Mouse (Mus musculus): ENCODE data around the gene Gcg. TPM values are rescaled to one million over a fixed set of nuclear protein-coding genes. Genes with fewer than 3 reads are reported as not detected.

The Gcg gene
- polyA plus RNA-seq (2014; fragmentation: Nextera tagmentation; extraction: Ambion mirVana) = not detected in 2 replicates

DNA sequence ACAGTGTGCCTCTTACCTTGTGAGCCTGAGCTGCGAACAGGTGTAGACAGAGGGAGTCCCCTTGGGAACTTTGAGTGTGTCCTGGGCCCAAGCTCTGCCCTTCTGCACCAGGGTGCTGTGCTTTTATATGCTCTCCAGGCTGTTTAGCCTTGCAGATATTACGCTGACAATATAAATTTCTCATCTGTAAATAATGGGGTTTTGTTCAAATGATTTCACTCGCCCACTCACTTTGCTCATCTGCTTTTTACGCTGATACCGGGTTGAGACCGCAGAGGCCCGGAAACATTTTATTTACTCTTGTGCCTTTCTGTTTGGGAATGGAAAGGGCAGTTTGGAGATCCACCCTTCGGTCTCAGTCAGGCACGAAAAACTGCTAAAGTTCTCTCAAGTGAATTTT lies at the start of gene Gcg:
Gene Gcg, minus strand, starts transcription at position 101 of the 400 bp plus-strand sequence.
- H3K36me3 ChIP-seq (ENCODE audit: control insufficient read depth, insufficient read depth, low read length) = no peaks in the 10 kb centered on the region
- no peaks in the 10 kb centered on the region for H3K4me1 ChIP-seq (ENCODE audit: control insufficient read depth in 2 of 2, insufficient read depth in 2 of 2, low read length in 2 of 2)
- no peak within 1 kb of the TSS for H3K4me2 ChIP-seq (ENCODE audit: low read length)
- H3K27ac ChIP-seq (replicated peaks in 1 of 2; ENCODE audit: control insufficient read depth in 1 of 2, insufficient read depth in 1 of 2, low read depth in 2 of 2, low read length in 2 of 2) = no peak within 1 kb of the TSS
- no peak within 1 kb of the TSS for H3K9ac ChIP-seq (ENCODE audit: low read length)
- no peak for ATAC-seq (ENCODE audit: insufficient number of reproducible peaks, insufficient read depth, low FRiP score, low read depth)
- H3K9me3 ChIP-seq (ENCODE audit: control insufficient read depth, low read length) = no peaks in the 10 kb centered on the region
- H3K4me3 ChIP-seq (ENCODE audit: control insufficient read depth in 1 of 2, insufficient read depth in 1 of 2, low read depth in 1 of 2, low read length in 2 of 2) = no peak within 1 kb of the TSS
- WGBS = 86% methylated on average over 9 of the region's 9 CpGs
- no peaks in the 10 kb centered on the region for H3K27me3 ChIP-seq (ENCODE audit: control insufficient read depth, insufficient read depth, low read length)

DNA sequence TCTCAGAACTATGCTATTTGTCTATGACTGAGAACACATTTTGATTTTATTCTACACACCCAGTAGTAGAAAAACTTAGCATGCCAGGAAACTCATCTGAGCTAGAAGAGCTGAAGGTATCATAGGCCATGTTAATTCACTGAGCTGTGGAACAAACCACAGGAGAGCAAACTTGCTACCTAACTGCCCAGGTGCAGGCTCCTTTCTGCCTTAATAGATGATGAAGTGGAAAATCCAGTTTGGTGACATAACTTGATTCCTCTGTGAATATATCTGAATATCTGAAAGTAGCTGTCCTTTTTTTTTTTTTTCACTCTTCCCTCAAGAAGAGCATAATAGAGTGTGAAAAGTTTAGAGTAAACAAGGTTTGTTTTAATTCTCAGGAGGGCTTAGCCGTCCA lies 47.6 kb upstream of the Gcg start:
- H3K9me3 ChIP-seq (ENCODE audit: control insufficient read depth, low read length) = no peaks in the 10 kb centered on the region
- H3K4me1 ChIP-seq (ENCODE audit: control insufficient read depth in 2 of 2, insufficient read depth in 2 of 2, low read length in 2 of 2) = no peaks in the 10 kb centered on the region
- H3K27ac ChIP-seq (replicated peaks in 1 of 2; ENCODE audit: control insufficient read depth in 1 of 2, insufficient read depth in 1 of 2, low read depth in 2 of 2, low read length in 2 of 2) = no peak overlapping the region
- no peak overlapping the region for H3K4me2 ChIP-seq (ENCODE audit: low read length)
- H3K27me3 ChIP-seq (ENCODE audit: control insufficient read depth, insufficient read depth, low read length) = no peaks in the 10 kb centered on the region
- ATAC-seq (ENCODE audit: insufficient number of reproducible peaks, insufficient read depth, low FRiP score, low read depth) = no peak
- H3K36me3 ChIP-seq (ENCODE audit: control insufficient read depth, insufficient read depth, low read length) = no peaks in the 10 kb centered on the region
- no peak overlapping the region for H3K4me3 ChIP-seq (ENCODE audit: control insufficient read depth in 1 of 2, insufficient read depth in 1 of 2, low read depth in 1 of 2, low read length in 2 of 2)
- no peak overlapping the region for H3K9ac ChIP-seq (ENCODE audit: low read length)
- 50% methylated on average over 1 of the region's 1 CpGs for WGBS

DNA sequence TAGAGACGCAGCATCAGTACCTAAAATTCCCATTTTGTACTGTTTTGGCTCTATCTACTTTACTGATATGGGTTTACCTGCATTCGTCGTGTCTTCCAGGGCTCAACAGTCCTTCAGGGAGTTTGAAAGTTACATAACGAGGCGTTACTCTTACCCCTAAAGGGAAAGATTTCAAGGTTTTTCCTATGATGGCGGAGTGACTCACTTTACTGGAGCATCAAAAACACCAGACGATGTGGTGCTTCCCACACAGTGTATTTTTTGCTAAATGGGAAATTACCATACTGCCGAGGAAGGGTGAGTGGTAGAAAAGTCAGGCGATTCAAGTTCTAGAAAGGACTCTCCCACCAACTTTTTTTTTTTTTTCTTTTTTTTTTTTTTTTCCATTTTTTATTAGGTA lies 42.9 kb upstream of the Gcg start:
- ATAC-seq (ENCODE audit: insufficient number of reproducible peaks, insufficient read depth, low FRiP score, low read depth) = no peak
- 91% methylated on average over 9 of the region's 9 CpGs for WGBS
- Histone ChIP-seq H3K4me2 (ENCODE audit: low read length) (no peak overlapping the region), H3K9me3 (ENCODE audit: control insufficient read depth, low read length) (no peaks in the 10 kb centered on the region), H3K27me3 (ENCODE audit: control insufficient read depth, insufficient read depth, low read length) (no peaks in the 10 kb centered on the region), H3K9ac (ENCODE audit: low read length) (no peak overlapping the region), H3K4me1 (ENCODE audit: control insufficient read depth in 2 of 2, insufficient read depth in 2 of 2, low read length in 2 of 2) (no peaks in the 10 kb centered on the region), H3K4me3 (ENCODE audit: control insufficient read depth in 1 of 2, insufficient read depth in 1 of 2, low read depth in 1 of 2, low read length in 2 of 2) (no peak overlapping the region), H3K36me3 (ENCODE audit: control insufficient read depth, insufficient read depth, low read length) (no peaks in the 10 kb centered on the region), H3K27ac (replicated peaks in 1 of 2; ENCODE audit: control insufficient read depth in 1 of 2, insufficient read depth in 1 of 2, low read depth in 2 of 2, low read length in 2 of 2) (no peak overlapping the region)

DNA sequence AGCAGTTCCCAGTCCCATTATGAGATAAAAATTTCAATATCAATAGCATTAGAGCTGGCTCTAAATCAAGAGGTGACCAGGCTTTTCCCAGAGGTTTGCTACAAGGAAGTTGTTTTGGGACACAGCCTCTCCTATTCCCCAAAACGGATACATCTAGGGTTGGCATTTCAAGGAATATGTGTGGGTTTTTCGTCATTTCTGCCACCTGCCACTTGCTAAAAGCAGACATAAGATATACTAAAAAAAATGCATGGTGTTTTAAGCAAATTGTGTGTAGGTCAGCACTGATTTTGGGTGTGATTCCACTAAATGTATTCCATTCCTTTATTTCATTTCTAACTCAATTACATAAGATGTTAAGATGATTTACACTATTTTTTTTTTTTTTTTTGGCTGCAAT lies 34.3 kb upstream of the Gcg start:
- Histone ChIP-seq H3K4me3 (ENCODE audit: control insufficient read depth in 1 of 2, insufficient read depth in 1 of 2, low read depth in 1 of 2, low read length in 2 of 2) (no peak overlapping the region), H3K27me3 (ENCODE audit: control insufficient read depth, insufficient read depth, low read length) (no peaks in the 10 kb centered on the region), H3K36me3 (ENCODE audit: control insufficient read depth, insufficient read depth, low read length) (no peaks in the 10 kb centered on the region), H3K4me1 (ENCODE audit: control insufficient read depth in 2 of 2, insufficient read depth in 2 of 2, low read length in 2 of 2) (no peaks in the 10 kb centered on the region), H3K9me3 (ENCODE audit: control insufficient read depth, low read length) (no peaks in the 10 kb centered on the region), H3K4me2 (ENCODE audit: low read length) (no peak overlapping the region), H3K9ac (ENCODE audit: low read length) (no peak overlapping the region), H3K27ac (replicated peaks in 1 of 2; ENCODE audit: control insufficient read depth in 1 of 2, insufficient read depth in 1 of 2, low read depth in 2 of 2, low read length in 2 of 2) (no peak overlapping the region)
- ATAC-seq (ENCODE audit: insufficient number of reproducible peaks, insufficient read depth, low FRiP score, low read depth) = no peak
- 56% methylated on average over 2 of the region's 2 CpGs for WGBS

- Histone ChIP-seq H3K9ac (ENCODE audit: low read length) (no peak overlapping the region), H3K4me1 (ENCODE audit: control insufficient read depth in 2 of 2, insufficient read depth in 2 of 2, low read length in 2 of 2) (no peaks in the 10 kb centered on the region), H3K9me3 (ENCODE audit: control insufficient read depth, low read length) (no peaks in the 10 kb centered on the region), H3K36me3 (ENCODE audit: control insufficient read depth, insufficient read depth, low read length) (no peaks in the 10 kb centered on the region), H3K4me3 (ENCODE audit: control insufficient read depth in 1 of 2, insufficient read depth in 1 of 2, low read depth in 1 of 2, low read length in 2 of 2) (no peak overlapping the region), H3K4me2 (ENCODE audit: low read length) (no peak overlapping the region), H3K27ac (replicated peaks in 1 of 2; ENCODE audit: control insufficient read depth in 1 of 2, insufficient read depth in 1 of 2, low read depth in 2 of 2, low read length in 2 of 2) (no peak overlapping the region), H3K27me3 (ENCODE audit: control insufficient read depth, insufficient read depth, low read length) (no peaks in the 10 kb centered on the region)
- 75% methylated on average over 6 of the region's 6 CpGs for WGBS
- ATAC-seq (ENCODE audit: insufficient number of reproducible peaks, insufficient read depth, low FRiP score, low read depth) = no peak
Measured at GRCm38 (mm10) chr2:62514477-62514876, 31.0 kb upstream of the Gcg start.

- no peaks in the 10 kb centered on the region for H3K27me3 ChIP-seq (ENCODE audit: control insufficient read depth, insufficient read depth, low read length)
- no peak overlapping the region for H3K27ac ChIP-seq (replicated peaks in 1 of 2; ENCODE audit: control insufficient read depth in 1 of 2, insufficient read depth in 1 of 2, low read depth in 2 of 2, low read length in 2 of 2)
- no peaks in the 10 kb centered on the region for H3K36me3 ChIP-seq (ENCODE audit: control insufficient read depth, insufficient read depth, low read length)
- no peak for ATAC-seq (ENCODE audit: insufficient number of reproducible peaks, insufficient read depth, low FRiP score, low read depth)
- H3K4me3 ChIP-seq (ENCODE audit: control insufficient read depth in 1 of 2, insufficient read depth in 1 of 2, low read depth in 1 of 2, low read length in 2 of 2) = no peak overlapping the region
- no peak overlapping the region for H3K4me2 ChIP-seq (ENCODE audit: low read length)
- WGBS = 85% methylated on average over 15 of the region's 15 CpGs
- no peaks in the 10 kb centered on the region for H3K9me3 ChIP-seq (ENCODE audit: control insufficient read depth, low read length)
- H3K9ac ChIP-seq (ENCODE audit: low read length) = no peak overlapping the region
- H3K4me1 ChIP-seq (ENCODE audit: control insufficient read depth in 2 of 2, insufficient read depth in 2 of 2, low read length in 2 of 2) = no peaks in the 10 kb centered on the region
Measured at GRCm38 (mm10) chr2:62513477-62513876, 30.0 kb upstream of the Gcg start.

GRCm38 (mm10) chr2:62507130-62507529 lies 23.7 kb upstream of the Gcg start:
- Histone ChIP-seq H3K36me3 (ENCODE audit: control insufficient read depth, insufficient read depth, low read length) (no peaks in the 10 kb centered on the region), H3K9ac (ENCODE audit: low read length) (no peak overlapping the region), H3K27ac (replicated peaks in 1 of 2; ENCODE audit: control insufficient read depth in 1 of 2, insufficient read depth in 1 of 2, low read depth in 2 of 2, low read length in 2 of 2) (no peak overlapping the region), H3K4me1 (ENCODE audit: control insufficient read depth in 2 of 2, insufficient read depth in 2 of 2, low read length in 2 of 2) (no peaks in the 10 kb centered on the region), H3K4me2 (ENCODE audit: low read length) (no peak overlapping the region), H3K27me3 (ENCODE audit: control insufficient read depth, insufficient read depth, low read length) (no peaks in the 10 kb centered on the region), H3K9me3 (ENCODE audit: control insufficient read depth, low read length) (no peaks in the 10 kb centered on the region), H3K4me3 (ENCODE audit: control insufficient read depth in 1 of 2, insufficient read depth in 1 of 2, low read depth in 1 of 2, low read length in 2 of 2) (no peak overlapping the region)
- 85% methylated on average over 5 of the region's 5 CpGs for WGBS
- no peak for ATAC-seq (ENCODE audit: insufficient number of reproducible peaks, insufficient read depth, low FRiP score, low read depth)

- H3K27me3 ChIP-seq (ENCODE audit: control insufficient read depth, insufficient read depth, low read length) = no peaks in the 10 kb centered on the region
Measured at GRCm38 (mm10) chr2:62506441-62506840, 23.0 kb upstream of the Gcg start.

More at GRCm38 (mm10) chr2:62506441-62506840, 23.0 kb upstream of the Gcg start:
- no peak overlapping the region for H3K27ac ChIP-seq (replicated peaks in 1 of 2; ENCODE audit: control insufficient read depth in 1 of 2, insufficient read depth in 1 of 2, low read depth in 2 of 2, low read length in 2 of 2)
- no peaks in the 10 kb centered on the region for H3K36me3 ChIP-seq (ENCODE audit: control insufficient read depth, insufficient read depth, low read length)
- H3K4me1 ChIP-seq (ENCODE audit: control insufficient read depth in 2 of 2, insufficient read depth in 2 of 2, low read length in 2 of 2) = no peaks in the 10 kb centered on the region
- no peak overlapping the region for H3K4me2 ChIP-seq (ENCODE audit: low read length)
- no peak overlapping the region for H3K9ac ChIP-seq (ENCODE audit: low read length)
- H3K9me3 ChIP-seq (ENCODE audit: control insufficient read depth, low read length) = no peaks in the 10 kb centered on the region
- 60% methylated on average over 2 of the region's 2 CpGs for WGBS
- ATAC-seq (ENCODE audit: insufficient number of reproducible peaks, insufficient read depth, low FRiP score, low read depth) = no peak
- H3K4me3 ChIP-seq (ENCODE audit: control insufficient read depth in 1 of 2, insufficient read depth in 1 of 2, low read depth in 1 of 2, low read length in 2 of 2) = no peak overlapping the region

All from heart, embryonic 14.5 days (tissue).